Mouse (Mus musculus) gastrocnemius, postnatal 14 days (tissue): ENCODE measurements at regions not wholly inside any gene's neighbourhood (a gene's known extent, or its start where the extent isn't known, plus 50 kb on each side); places are given as distances from the start of the nearest gene placed in this dataset.

Experiments used
- DNase-seq: peaks from one replicate; pipeline ENCODE4 v3.0.0; 2021; ENCODE audit warnings: mixed read lengths
- intact Hi-C: fragments of 180-260 bp; cut with DNase I; formaldehyde crosslinking; loops from one replicate; pipeline ENCODE4 v1.15.1; 2025; ENCODE audit warnings: low total_unique reads

GRCm38 (mm10) chr3:16369629-16370028 lies 363.4 kb upstream of the Gm5150 start:
- intact Hi-C loops, result no loop called here

GRCm38 (mm10) chr3:16363134-16363533 lies 356.9 kb upstream of the Gm5150 start:
- DNase-seq, result no peak
- intact Hi-C loops, result no loop called here

More at GRCm38 (mm10) chr3:16369629-16370028, 363.4 kb upstream of the Gm5150 start:
- no peak for DNase-seq

- intact Hi-C loops, result no loop called here
- no peak for DNase-seq
Measured at GRCm38 (mm10) chr3:16358999-16359398, 352.8 kb upstream of the Gm5150 start.

- intact Hi-C loops, result no loop called here
- DNase-seq, result no peak
Measured at GRCm38 (mm10) chr3:16330750-16331149, 324.5 kb upstream of the Gm5150 start.

GRCm38 (mm10) chr3:16310834-16311233 lies 304.6 kb upstream of the Gm5150 start:
- intact Hi-C loops, result loop anchor here (5.0 to 10.0 kb wide), 2 partner anchors 691 to 1514 kb away; no protein-coding TSS in a partner anchor
- no peak for DNase-seq

GRCm38 (mm10) chr3:16277407-16277806 lies 271.2 kb upstream of the Gm5150 start:
- DNase-seq, result no peak
- intact Hi-C loops, result no loop called here
